Mouse (Mus musculus) liver, embryonic 16.5 days (tissue): ENCODE data around the gene Myh8. TPM values are rescaled to one million over a fixed set of nuclear protein-coding genes. Genes with fewer than 3 reads are reported as not detected.

Source experiments
- ATAC-seq: fragments of 200-750 bp; cut with Nextera tagmentation; 2 replicates; pipeline ENCODE4 v1.8.0; 2017; ENCODE audit warnings: low read depth, mild to moderate bottlenecking, moderate number of reproducible peaks, moderate library complexity
- H3K27ac ChIP-seq: fragments of 300-500 bp; sonication (generic); 2 replicates; pipeline ENCODE4 v1.5.1; 2014; ENCODE audit warnings: mild to moderate bottlenecking, low read length
- H3K27me3 ChIP-seq: fragments of 300-500 bp; sonication (generic); 2 replicates; pipeline ENCODE4 v1.6.1; 2014; ENCODE audit warnings: low read depth, low read length, mixed read lengths; ENCODE audit not compliant: control insufficient read depth, insufficient read depth
- H3K36me3 ChIP-seq: fragments of 300-500 bp; sonication (generic); 2 replicates; pipeline ENCODE4 v1.6.1; 2014; ENCODE audit warnings: mild to moderate bottlenecking; ENCODE audit not compliant: control insufficient read depth, insufficient read depth
- H3K4me1 ChIP-seq: fragments of 300-500 bp; sonication (generic); 2 replicates; pipeline ENCODE4 v1.6.1; 2014; ENCODE audit warnings: low read depth, low read length, mixed read lengths; ENCODE audit not compliant: control insufficient read depth
- H3K4me2 ChIP-seq: fragments of 300-500 bp; sonication (generic); 2 replicates; pipeline ENCODE4 v1.6.1; 2014; ENCODE audit warnings: low read depth, low read length, mixed read lengths
- H3K4me3 ChIP-seq: fragments of 300-500 bp; sonication (generic); 2 replicates; pipeline ENCODE4 v1.5.1; 2014; ENCODE audit warnings: low read depth, mild to moderate bottlenecking, low read length
- H3K9ac ChIP-seq: fragments of 300-500 bp; sonication (generic); 2 replicates; pipeline ENCODE4 v1.6.1; 2014; ENCODE audit warnings: low read depth, low read length
- H3K9me3 ChIP-seq: fragments of 300-500 bp; sonication (generic); replicated peaks from 2 replicates; pipeline ENCODE4 v1.6.1; 2016; ENCODE audit warnings: low read length; ENCODE audit not compliant: control insufficient read depth
- WGBS: fragments of 180-500 bp; shearing (Covaris S2); extraction: QIAGEN DNeasy Blood & Tissue Kit; methylation state at CpG from one replicate; pipeline ENCODE4 v1.1.7; 2014; ENCODE audit not compliant: insufficient replicate concordance; 5-methylcytosine and 5-hydroxymethylcytosine counted together
- polyA plus RNA-seq: library from polyadenylated mRNA; unstranded; fragments of >200 nt; fragmentation: Nextera tagmentation; extraction: Ambion mirVana; gene quantifications from 2 replicates; pipeline ENCODE4 v1.2.1, GENCODE M21; 2015

The Myh8 gene
- 8.0 and 20.5 TPM in 2 replicates for polyA plus RNA-seq

GRCm38 (mm10) chr11:67276601-67277174 is at the start of gene Myh8:
Gene Myh8, plus strand, starts transcription at chr11:67277124.
- Histone ChIP-seq H3K4me1 (no peaks in the 10 kb centered on the region), H3K27me3 (no peaks in the 10 kb centered on the region), H3K9me3 (no peaks in the 10 kb centered on the region), H3K27ac (no peak within 1 kb of the TSS), H3K4me2 (no peak within 1 kb of the TSS), H3K4me3 (no peak within 1 kb of the TSS), H3K36me3 (no peaks in the 10 kb centered on the region), H3K9ac (no peak within 1 kb of the TSS)
- 65% methylated on average over 10 of the region's 10 CpGs for WGBS
- ATAC-seq: no peak

GRCm38 (mm10) chr11:67228731-67229130 is 48.2 kb upstream of the Myh8 start:
- H3K4me3 ChIP-seq: no peak overlapping the region
- H3K9ac ChIP-seq: no peak overlapping the region
- no peaks in the 10 kb centered on the region for H3K27me3 ChIP-seq
- no peak overlapping the region for H3K27ac ChIP-seq
- H3K4me1 ChIP-seq: no peaks in the 10 kb centered on the region
- 66% methylated on average over 3 of the region's 3 CpGs for WGBS
- no peaks in the 10 kb centered on the region for H3K36me3 ChIP-seq
- no peaks in the 10 kb centered on the region for H3K9me3 ChIP-seq
- no peak for ATAC-seq
- H3K4me2 ChIP-seq: no peak overlapping the region

GRCm38 (mm10) chr11:67229166-67229565 is 47.8 kb upstream of the Myh8 start:
- H3K27me3 ChIP-seq: no peaks in the 10 kb centered on the region
- H3K27ac ChIP-seq: no peak overlapping the region
- no peak for ATAC-seq
- no peak overlapping the region for H3K9ac ChIP-seq
- H3K4me3 ChIP-seq: no peak overlapping the region
- no peaks in the 10 kb centered on the region for H3K9me3 ChIP-seq
- H3K4me2 ChIP-seq: no peak overlapping the region
- H3K36me3 ChIP-seq: no peaks in the 10 kb centered on the region
- 65% methylated on average over 5 of the region's 5 CpGs for WGBS
- H3K4me1 ChIP-seq: no peaks in the 10 kb centered on the region

- 46% methylated on average over 2 of the region's 2 CpGs for WGBS
- H3K9ac ChIP-seq: no peak overlapping the region
- no peak overlapping the region for H3K4me3 ChIP-seq
- H3K4me2 ChIP-seq: no peak overlapping the region
- no peaks in the 10 kb centered on the region for H3K4me1 ChIP-seq
- H3K27me3 ChIP-seq: no peaks in the 10 kb centered on the region
- no peaks in the 10 kb centered on the region for H3K36me3 ChIP-seq
- H3K9me3 ChIP-seq: no peaks in the 10 kb centered on the region
- H3K27ac ChIP-seq: no peak overlapping the region
- ATAC-seq: no peak
These were observed 47.0 kb upstream of the Myh8 start for GRCm38 (mm10) chr11:67229946-67230345.

- WGBS: 43% methylated on average over 5 of the region's 5 CpGs
- Histone ChIP-seq H3K4me3 (no peak overlapping the region), H3K27me3 (no peaks in the 10 kb centered on the region), H3K9me3 (no peaks in the 10 kb centered on the region), H3K36me3 (no peaks in the 10 kb centered on the region), H3K4me2 (no peak overlapping the region), H3K9ac (no peak overlapping the region), H3K4me1 (no peaks in the 10 kb centered on the region), H3K27ac (no peak overlapping the region)
- ATAC-seq: no peak
These were observed 41.1 kb upstream of the Myh8 start for GRCm38 (mm10) chr11:67235639-67236358.

- H3K36me3 ChIP-seq: no peaks in the 10 kb centered on the region
- ATAC-seq: no peak
- H3K27me3 ChIP-seq: no peaks in the 10 kb centered on the region
- no peak overlapping the region for H3K27ac ChIP-seq
- no peak overlapping the region for H3K9ac ChIP-seq
- no peaks in the 10 kb centered on the region for H3K9me3 ChIP-seq
- no peak overlapping the region for H3K4me3 ChIP-seq
- 63% methylated on average over 9 of the region's 9 CpGs for WGBS
- H3K4me1 ChIP-seq: no peaks in the 10 kb centered on the region
- no peak overlapping the region for H3K4me2 ChIP-seq
These were observed 40.1 kb upstream of the Myh8 start for GRCm38 (mm10) chr11:67236799-67237198.

GRCm38 (mm10) chr11:67237481-67238079 is 39.3 kb upstream of the Myh8 start, which contains the start of gene Myh4:
Gene Myh4, plus strand, starts transcription at chr11:67238029.
- 64% methylated on average over 5 of the region's 5 CpGs for WGBS
- no peak for ATAC-seq
- Histone ChIP-seq H3K4me1 (no peaks in the 10 kb centered on the region), H3K9ac (no peak within 1 kb of the TSS), H3K4me2 (no peak within 1 kb of the TSS), H3K27me3 (no peaks in the 10 kb centered on the region), H3K9me3 (no peaks in the 10 kb centered on the region), H3K27ac (no peak within 1 kb of the TSS), H3K36me3 (no peaks in the 10 kb centered on the region), H3K4me3 (no peak within 1 kb of the TSS)

- H3K9me3 ChIP-seq: no peaks in the 10 kb centered on the region
- no peak for ATAC-seq
- H3K36me3 ChIP-seq: no peaks in the 10 kb centered on the region
- no peaks in the 10 kb centered on the region for H3K27me3 ChIP-seq
- no peak overlapping the region for H3K4me3 ChIP-seq
- no peak overlapping the region for H3K9ac ChIP-seq
- 80% methylated on average over 6 of the region's 6 CpGs for WGBS
- no peak overlapping the region for H3K27ac ChIP-seq
- no peaks in the 10 kb centered on the region for H3K4me1 ChIP-seq
- no peak overlapping the region for H3K4me2 ChIP-seq
These were observed 35.9 kb upstream of the Myh8 start for GRCm38 (mm10) chr11:67241051-67241450.

- Histone ChIP-seq H3K36me3 (no peaks in the 10 kb centered on the region), H3K4me2 (no peak overlapping the region), H3K4me3 (no peak overlapping the region), H3K27me3 (no peaks in the 10 kb centered on the region), H3K27ac (no peak overlapping the region), H3K9me3 (no peaks in the 10 kb centered on the region), H3K4me1 (no peaks in the 10 kb centered on the region), H3K9ac (no peak overlapping the region)
- 77% methylated on average over 4 of the region's 4 CpGs for WGBS
- no peak for ATAC-seq
These were observed 23.2 kb upstream of the Myh8 start for GRCm38 (mm10) chr11:67253691-67254090.
